Mouse (Mus musculus) T-helper 1 cell (primary cell): ENCODE data around the gene Ubtd2.

ENCODE experiments used
- in situ Hi-C: fragments of 300-600 bp; cut with MboI, MseI; formaldehyde crosslinking; loops from one replicate; pipeline ENCODE4 v1.15.1; 2025; ENCODE audit warnings: high pct_unique_total_duplicates

The Ubtd2 gene

DNA sequence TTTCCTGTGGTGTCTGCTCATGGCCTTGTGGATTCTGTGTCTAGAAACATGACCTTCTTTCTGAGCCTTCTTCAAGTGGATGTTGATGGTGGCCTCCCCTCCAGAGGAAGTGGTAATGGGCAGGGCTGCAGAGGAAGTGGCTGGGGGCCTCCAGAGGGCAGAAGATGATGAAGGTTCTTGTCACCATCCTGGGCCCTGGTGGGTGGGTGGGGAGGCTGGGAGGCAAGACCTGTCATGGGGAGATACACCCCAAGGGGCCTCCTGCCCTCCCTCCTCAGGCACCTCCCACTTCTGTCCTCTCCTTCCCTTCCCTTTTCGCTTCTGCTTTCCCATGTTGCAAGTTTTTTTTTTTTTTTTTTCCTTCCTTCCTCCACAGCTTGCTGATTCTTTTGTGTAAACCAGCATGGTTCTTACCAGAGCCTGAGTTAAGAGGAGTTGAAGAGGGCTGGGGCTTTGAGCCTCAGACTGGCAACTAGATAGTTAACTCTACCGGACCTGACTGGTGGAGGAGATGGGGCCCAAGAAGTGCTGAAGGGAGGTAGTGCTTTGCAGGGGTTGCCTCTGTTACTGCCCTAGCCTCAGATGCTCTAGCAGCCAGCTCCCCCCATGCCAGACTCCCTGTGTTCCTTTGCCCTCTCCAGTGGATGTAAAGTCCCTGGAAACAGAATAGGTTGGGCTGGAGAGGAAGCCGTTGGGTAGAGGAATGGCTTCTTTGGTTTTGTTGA is 87.7 kb downstream of the Ubtd2 start:
- in situ Hi-C loops, result loop anchor here (25.0 kb wide), 1 partner anchor 1494 kb away; the partner anchor contains the start of gene Lcp2

GRCm38 (mm10) chr11:32544041-32544440 is 88.9 kb downstream of the Ubtd2 start:
- in situ Hi-C loops, result loop anchor here (25.0 kb wide), 1 partner anchor 1493 kb away; the partner anchor contains the start of gene Lcp2

DNA sequence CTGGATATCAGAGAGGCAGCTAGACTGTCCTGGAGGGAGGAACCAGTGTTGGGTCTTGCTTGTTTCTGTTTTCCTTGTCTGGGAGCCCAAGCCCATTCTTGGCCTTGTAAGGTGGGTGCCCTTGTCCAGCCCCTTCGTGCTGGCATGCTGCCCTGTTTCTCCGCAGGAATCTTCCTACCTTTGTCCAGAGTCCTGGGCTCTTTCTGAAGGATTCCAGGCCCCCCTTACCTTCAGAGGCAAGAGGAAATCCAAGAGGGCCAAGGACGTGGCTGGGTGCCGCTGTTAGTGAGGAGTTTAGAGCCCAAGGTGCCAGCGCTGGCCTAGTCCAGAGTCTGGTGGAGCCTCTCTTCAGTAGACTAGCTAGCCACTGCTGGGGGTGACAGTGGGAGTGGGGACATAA is 89.3 kb downstream of the Ubtd2 start:
- in situ Hi-C loops, result loop anchor here (25.0 kb wide), 1 partner anchor 1493 kb away; the partner anchor contains the start of gene Lcp2

GRCm38 (mm10) chr11:32545605-32546004 is 90.4 kb downstream of the Ubtd2 start:
- in situ Hi-C loops, result loop anchor here (25.0 kb wide), 1 partner anchor 1492 kb away; the partner anchor contains the start of gene Lcp2

GRCm38 (mm10) chr11:32546483-32546882 is 91.3 kb downstream of the Ubtd2 start:
- in situ Hi-C loops, result loop anchor here (25.0 kb wide), 1 partner anchor 1491 kb away; the partner anchor contains the start of gene Lcp2

- in situ Hi-C loops, result loop anchor here (25.0 kb wide), 1 partner anchor 1490 kb away; the partner anchor contains the start of gene Lcp2
These were observed 92.3 kb downstream of the Ubtd2 start for GRCm38 (mm10) chr11:32547391-32547947.

GRCm38 (mm10) chr11:32548240-32548639 is 93.1 kb downstream of the Ubtd2 start:
- in situ Hi-C loops, result loop anchor here (25.0 kb wide), 1 partner anchor 1489 kb away; the partner anchor contains the start of gene Lcp2

- in situ Hi-C loops, result loop anchor here (25.0 kb wide), 1 partner anchor 1488 kb away; the partner anchor contains the start of gene Lcp2
These were observed 94.1 kb downstream of the Ubtd2 start for GRCm38 (mm10) chr11:32549236-32549635.

DNA sequence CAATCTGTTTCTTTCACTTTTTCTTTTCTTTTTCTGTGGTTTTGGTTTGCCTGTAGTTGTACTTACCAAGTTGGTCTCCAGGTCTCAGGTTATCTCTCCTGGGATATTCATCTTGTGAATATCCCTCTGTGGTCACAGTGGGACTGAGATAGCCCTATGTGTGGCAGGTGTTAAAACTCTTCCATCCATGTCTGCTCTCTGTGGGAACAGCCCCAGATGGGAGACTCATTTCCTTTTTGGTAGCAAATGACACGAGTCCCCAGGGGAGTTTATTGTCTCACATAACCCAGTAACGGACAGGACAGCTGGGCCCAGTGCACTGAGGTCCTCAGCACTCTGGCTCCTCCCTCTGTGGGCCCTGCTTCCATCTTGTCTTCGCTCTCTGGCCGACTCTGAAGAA is 94.9 kb downstream of the Ubtd2 start:
- in situ Hi-C loops, result no loop called here

GRCm38 (mm10) chr11:32551056-32551455 is 95.9 kb downstream of the Ubtd2 start:
- in situ Hi-C loops, result no loop called here

DNA sequence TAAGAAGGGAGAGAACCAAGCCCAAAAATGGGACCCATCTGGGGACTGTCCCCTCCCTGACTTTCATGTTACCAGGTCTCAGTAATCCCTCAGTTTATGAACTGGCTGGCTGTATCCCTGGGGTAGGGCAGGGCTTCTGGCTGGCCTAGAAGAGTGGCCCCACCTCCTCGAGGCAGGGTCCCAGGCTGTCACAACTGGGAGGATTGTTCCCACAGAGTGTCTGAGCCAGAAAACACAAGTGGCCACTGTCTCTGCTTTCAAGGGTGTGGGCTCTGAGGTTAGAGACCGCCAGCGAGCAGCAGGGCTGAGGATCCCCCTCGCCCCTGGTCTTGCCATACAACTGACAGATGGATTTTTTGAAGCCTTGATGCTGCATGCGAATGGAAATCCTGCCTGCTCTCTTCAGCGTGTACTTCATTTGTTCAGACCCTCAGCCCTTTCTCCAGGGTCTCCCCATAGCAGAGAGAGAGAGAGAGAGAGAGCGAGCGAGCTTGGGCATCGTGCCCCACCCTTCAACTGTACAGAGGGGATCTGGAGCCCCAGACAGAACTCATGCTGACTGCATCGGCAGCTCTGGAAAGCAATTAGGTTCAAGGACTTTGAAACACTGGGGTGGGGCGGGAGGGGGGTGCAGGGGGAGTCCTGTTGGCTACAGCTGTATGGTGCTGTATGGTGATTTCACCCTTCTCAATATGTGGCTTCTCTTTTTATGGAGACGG is 96.6 kb downstream of the Ubtd2 start:
- in situ Hi-C loops, result no loop called here

- in situ Hi-C loops, result no loop called here
These were observed 97.4 kb downstream of the Ubtd2 start for GRCm38 (mm10) chr11:32552401-32553090.

- in situ Hi-C loops, result no loop called here
These were observed 98.4 kb downstream of the Ubtd2 start for GRCm38 (mm10) chr11:32553311-32554140.

DNA sequence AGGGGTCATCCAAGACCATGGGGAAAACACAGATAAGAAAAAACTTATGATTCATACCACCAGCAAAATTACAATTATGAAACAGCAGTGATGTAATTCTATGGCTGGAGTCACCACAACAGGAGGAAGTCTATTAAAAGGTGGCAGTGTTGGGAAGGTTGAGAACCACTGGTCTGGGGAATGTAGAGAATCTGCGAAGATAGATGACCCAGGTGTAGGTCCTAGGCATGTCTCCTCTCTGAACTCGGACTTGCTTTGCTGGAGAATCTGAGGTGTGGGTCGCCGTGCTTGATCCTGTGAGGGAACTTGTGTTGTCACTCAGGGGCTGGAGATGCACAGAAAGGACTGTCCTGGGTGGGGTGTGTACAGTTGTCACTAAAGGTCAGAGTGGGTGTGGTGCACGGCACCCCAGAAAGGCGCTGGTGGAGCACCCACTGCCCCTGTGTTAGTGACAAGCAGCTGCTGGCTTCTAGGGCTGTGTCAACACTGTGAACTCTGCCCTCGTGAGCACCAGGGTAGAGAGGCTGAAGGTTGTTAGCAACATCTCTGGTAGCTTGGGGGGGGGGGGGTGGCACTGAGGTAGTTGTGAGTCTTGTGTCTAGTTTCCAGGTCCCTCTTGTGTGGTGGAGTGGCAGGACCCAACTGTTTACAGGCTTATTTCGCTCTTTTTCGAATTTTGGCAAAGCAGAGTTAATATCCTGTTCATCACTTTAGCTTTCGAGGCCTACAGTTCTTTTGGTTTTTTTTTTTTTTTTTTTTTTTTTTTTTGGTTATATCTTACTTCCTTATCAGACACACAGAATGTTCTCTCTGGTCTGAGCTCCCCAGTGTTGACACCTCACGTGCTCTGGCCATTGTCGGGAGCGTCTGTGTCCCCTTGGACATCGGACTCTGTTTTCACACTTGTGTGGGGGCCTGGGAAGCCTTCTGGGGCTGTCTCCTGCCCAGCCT is 99.2 kb downstream of the Ubtd2 start:
- in situ Hi-C loops, result no loop called here

- in situ Hi-C loops, result no loop called here
These were observed 100.0 kb downstream of the Ubtd2 start for GRCm38 (mm10) chr11:32555103-32555689.

GRCm38 (mm10) chr11:32556333-32556990 is 101.3 kb downstream of the Ubtd2 start:
- in situ Hi-C loops, result no loop called here

DNA sequence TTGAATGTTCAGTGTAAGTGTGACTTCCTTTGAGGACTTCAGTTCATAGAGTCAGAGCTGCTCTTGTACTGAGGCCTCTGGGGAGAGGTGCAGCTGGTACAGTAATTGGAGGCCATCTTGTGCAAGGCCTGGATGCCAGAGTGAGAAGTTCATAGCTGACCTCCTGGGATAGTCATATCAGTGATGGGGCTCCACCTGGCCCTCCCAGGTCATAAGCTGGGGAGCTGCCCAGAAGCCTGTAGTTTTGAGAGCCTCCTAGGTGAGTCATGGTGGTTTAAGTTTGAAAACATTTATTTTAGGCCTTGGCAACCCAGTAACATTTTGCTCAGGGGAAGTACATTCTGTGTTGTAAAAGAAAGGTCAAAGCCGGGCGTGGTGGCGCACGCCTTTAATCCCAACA is 102.9 kb downstream of the Ubtd2 start:
- in situ Hi-C loops, result no loop called here

DNA sequence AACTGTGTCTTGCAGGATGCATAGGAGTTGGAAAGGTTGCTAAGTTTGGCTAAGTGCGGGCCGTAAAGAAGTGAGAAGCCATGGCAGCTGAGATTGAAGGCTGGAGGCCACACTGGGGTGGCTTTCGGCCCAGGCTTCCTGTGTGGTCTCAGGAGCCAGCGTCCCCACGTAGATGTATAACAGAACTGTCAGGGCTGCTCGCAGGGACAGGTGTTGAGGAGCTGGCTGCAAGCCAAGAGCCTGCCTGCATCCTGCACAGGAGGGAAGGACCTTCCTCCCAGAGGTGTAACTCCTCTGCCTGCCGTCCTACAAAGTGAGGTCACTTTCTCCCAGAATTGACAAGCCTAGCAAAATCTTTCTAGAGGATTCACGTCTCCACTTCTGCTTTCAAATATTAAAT is 103.5 kb downstream of the Ubtd2 start:
- in situ Hi-C loops, result no loop called here
